Mouse (Mus musculus) ovary, postnatal 10 days (tissue): Measurements from ENCODE around the gene Rhbdd3.

Experiments
- DNase-seq: peaks from one replicate; pipeline ENCODE4 v3.0.0; 2022; ENCODE audit warnings: low spot score

The Rhbdd3 gene

DNA sequence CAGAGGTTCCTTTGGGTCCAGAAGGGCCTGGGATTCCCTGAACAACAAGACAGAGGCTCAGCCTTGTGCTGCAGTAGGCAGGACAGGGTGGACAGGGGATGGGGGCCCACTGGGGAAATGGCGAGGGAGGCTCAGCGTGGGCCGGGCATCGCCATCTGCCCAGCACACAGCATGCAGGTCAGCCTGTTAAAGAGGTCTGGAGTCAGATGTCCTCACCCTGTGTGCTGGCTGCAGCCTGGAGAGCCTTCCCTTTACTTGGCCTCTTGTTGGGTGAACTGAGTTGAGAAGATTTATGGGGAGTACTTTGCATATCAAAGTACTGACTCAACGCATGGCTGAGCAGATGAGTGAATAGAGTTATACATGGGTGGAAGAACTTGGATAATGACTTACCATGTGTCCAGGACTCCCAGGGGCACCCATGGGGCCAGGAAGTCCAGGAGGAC, 30.3 kb downstream of the Rhbdd3 start:
- no peak for DNase-seq

DNA sequence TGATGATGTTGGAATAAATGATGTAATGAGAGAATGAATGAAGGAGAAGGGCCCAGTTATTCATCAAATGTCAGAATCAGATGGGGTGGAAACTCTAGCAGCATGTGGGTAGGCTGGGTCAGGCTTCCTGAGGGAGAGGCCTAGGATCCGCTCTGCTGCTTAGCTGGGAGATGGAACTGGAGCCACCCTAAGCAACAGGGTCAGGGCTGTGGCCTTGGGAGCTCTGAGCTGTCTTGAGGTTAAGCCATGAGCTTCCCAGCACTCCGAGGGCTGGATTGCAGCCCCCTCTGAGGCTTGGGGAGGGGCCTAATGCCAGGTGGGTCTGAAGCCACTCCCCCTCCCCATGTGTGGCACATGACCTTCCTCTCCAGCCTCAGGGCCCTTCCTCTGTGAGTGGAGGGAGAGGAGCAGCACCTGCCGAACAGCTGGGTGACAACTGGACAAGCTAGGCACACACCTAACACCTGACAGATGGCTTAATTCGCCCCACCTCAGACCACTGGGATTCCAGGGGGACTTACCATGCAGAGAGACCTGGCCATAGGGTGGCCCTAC, 31.5 kb downstream of the Rhbdd3 start:
- no peak for DNase-seq

DNA sequence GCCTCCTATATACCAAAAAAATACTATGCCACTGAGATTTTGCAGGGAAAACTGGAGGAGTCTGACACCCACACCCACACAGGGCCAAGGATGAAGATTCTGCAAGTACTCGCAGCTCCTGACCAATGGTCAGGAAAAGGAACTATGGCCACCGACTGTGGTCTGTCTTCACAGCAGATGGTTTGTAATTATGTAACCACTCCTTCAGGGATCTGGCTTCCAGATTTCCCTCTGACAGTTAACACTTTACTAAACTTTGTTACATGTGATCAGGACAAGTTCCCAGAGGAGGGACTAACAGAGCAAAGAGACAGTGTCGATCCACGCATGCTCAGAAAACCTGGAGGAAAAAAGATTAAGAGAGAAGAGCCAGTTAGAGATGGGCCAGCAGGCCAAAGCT, 34.0 kb downstream of the Rhbdd3 start:
- DNase-seq: no peak

DNA sequence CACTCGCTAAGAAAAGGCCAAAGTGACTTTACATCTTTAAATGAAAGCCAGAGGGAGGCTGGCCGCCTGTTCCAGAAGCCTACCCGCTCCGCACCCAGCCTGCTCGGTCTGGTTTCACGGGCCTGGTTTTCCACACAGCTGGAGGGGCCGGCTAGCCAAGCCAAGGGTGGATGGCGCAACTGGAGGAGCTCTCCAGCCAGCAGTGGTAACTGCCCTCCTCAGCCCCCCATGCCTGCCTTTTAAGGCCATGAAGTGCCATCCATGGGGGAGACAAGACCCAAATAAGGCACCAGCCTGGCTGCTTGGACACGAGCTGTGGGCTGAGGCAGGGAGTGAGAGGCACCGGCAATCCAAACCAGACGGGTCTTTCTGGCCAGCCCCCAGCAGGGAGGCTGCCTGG, 37.2 kb downstream of the Rhbdd3 start:
- no peak for DNase-seq

DNA sequence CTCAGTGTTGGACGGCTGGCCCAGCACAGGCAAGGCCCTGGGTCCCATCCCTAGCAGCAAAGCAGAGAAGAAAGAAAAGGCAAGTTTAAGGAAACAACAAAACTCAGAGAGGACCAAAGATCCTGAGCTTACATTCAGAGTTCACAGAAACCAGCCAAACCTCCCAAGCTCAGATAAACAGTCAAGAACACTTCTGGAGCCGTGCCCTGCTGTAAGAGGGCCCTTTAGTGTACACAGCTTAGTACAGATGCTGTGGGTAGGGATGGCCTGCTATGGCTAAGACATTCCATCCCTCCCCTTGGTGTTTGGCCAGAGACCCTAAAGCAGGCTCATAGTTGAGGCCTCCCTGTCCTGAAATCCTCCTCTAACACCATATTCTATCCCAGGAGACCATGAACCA, 39.9 kb downstream of the Rhbdd3 start:
- DNase-seq: no peak

DNA sequence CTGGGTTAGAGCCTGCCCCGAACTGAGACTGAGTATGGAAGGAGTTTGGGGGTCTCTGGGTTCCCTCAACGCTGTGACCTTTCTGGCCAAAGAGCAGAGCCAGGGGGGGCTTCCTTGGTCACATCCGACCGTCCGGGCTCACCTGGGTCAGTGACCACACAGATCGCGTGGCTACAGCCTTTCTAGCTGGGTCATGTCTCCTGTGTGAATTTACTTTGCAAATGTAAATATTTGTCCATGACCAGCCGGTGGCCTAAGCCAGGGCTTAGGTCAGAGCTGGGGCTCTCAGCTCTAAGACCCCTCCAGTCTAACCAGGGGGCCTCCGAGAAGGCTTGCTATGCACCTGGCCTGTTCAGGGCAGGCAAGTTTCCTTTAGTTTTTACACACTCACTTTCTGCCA, 40.6 kb downstream of the Rhbdd3 start:
- no peak for DNase-seq

DNA sequence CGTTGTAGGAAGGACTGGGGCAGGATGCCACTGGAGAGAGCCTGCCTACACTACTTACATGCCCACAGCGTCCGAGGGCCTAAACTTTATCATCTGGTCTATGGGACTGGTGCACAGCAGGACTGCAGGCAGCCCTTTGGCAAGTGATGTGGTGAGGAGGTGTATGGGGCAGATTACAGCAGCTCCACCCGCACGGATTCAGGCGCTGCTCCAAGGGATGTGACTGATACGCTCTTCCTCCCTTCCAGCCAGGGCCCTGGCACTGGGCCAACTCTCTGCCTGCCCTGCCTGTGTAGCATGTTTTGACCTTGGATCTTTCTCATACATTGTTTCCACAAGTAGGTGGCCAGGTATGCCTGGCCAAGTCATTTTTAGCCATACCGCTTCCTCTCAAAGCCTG, 41.9 kb downstream of the Rhbdd3 start:
- no peak for DNase-seq

DNA sequence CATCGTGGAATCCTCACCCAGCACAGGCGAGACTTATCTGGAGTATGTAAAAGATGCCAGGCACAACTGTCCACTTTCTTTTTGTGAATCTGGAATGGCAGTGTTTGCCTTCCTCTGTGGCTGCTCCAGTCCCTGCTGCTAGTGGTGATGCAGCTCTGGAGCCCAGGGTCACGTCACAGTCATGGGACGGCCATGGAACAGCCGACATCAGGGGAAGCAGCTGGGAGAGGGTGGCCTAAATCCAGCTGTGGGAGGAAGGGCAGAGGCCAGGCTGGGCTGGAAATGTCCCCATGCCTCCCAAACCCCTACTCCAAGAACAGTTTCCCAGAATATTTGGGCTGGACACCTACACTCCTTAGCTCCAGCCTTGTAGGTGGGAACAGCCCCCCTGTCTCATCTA, 42.5 kb downstream of the Rhbdd3 start:
- DNase-seq: no peak

DNA sequence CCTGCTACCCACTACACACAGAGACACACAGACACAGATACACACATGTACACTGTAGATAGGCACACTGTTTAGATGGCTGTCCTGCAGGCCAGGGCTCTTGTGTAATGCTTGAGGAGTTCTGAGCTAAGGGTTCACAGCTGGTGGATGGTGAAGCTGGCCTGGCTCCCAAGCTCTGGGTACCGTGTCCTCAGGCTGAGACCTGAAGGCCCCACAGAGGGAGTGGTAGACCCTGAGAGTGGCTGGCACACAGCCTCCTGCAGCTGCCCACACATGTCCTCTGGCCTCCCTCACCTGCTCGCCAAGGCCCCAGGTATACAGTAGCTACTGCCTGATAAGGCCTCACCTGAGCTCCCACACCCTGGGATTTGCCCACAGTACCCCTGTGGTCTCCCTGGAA, 43.2 kb downstream of the Rhbdd3 start:
- DNase-seq: no peak

DNA sequence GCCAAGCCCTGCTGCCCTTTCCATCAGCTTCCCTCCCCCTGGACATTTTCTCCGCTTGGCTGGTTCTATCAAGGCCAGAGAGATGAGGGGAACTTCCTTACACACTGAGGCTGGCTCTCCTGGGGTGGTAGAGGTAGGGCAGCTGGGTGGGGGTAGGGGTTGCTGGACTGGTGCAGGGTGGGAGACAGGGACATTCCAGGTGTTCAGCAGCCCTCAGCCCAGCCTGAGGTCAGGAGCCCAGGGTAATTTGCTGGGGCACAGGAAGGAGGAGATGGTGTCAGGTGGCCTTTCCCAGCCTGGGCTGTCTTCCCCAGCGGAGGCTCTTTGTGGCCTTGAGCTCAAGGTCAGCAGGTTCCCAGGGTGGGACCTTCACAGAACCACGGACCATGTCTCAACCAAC, 46.9 kb downstream of the Rhbdd3 start:
- DNase-seq: no peak

DNA sequence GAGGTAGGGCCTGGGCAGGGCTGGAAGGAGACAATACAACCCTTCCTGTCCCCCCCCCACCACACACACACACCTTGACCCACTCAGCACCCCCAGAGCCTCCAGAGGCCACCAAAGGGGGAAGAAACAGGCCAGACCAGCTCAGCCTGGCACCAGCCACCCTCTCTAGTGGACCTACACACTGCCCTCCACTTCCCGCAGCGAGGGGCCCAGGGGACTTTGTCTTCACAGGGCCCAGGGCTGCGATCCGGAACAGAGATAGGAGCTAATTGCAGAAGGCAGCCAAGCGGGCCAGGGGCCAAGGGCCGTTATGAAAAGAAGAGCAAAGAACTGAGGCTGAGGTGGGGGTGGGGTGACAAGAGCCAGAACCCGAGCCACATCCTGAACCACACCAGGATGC, 50.5 kb downstream of the Rhbdd3 start:
- DNase-seq: no peak

DNA sequence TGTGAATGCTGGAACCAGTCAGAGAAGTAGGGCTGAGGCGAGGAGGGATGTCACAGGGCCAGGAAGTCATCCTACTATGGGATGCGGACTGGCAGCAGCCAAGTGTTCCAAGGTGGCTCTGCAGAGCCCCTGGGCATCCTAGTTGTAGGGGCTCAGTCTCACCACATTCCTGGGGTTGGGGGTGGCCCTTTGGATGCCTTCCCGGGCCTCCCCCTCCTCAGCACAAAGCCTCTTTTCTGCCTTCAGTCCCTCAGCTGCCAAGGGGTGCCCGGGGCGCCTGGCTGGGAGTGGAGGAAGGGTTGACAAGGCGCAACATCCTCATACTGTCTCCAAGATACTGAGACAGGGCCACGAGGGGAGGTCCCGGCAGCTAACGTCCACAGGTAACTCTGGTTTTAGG, 51.2 kb downstream of the Rhbdd3 start:
- DNase-seq: no peak

DNA sequence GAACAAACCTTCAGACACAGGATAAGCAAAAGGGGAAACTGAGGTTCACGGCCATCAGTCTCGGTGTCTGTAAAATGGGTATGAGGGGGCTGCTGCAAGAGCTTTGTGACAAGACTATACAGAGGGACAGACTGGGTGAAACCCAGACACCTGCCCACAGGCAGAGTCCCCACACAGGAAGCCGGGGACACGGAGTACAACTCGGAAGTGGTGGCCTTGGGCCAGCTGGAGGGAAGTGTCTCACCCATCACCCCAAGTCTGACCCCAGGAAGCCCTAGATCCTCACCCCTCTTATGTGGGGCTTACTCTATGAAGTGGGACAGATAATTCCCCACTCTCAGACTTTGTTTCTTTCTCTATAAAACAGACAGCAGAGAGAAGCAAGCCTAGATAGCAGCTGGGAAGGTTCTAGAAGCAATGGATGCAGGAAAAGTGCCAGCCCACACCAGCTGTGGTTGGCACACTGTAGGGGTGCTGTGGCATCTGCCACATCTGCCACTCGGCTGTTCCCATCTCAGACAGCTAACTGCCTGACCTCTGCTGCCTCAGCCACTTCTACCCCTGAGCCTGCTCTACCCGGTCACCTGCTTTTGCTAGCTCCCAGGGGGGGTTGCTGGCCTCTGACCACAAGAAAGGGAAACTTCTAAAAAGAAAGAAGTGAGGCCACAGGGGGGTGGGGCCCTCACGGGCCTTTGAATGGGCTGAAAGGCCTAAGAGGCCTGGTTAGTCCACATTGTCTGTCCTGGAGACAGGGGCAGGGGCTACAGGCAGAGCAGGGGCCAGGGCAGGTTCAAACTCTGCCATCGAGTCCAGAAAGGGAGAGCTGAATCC, 51.9 kb downstream of the Rhbdd3 start:
- no peak for DNase-seq

DNA sequence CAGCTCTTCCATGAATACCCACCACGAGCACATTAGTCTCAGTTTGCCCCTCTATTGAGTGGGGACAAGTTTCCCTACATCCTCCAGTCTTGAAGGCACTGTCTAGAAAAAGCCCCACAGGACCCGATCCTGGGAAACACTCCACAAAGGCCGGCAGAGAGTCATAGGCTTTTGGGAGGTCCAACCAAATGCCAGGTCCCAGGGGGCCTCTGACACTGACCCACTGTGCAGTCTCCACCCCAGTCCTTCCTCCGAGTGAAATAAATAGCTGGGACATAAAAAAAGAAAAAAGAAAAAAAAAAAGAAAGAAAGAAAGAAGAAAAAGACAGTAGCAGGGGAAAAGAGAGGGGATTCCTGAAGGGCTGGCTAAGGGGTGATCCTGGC, 52.5 kb downstream of the Rhbdd3 start:
- no peak for DNase-seq

DNA sequence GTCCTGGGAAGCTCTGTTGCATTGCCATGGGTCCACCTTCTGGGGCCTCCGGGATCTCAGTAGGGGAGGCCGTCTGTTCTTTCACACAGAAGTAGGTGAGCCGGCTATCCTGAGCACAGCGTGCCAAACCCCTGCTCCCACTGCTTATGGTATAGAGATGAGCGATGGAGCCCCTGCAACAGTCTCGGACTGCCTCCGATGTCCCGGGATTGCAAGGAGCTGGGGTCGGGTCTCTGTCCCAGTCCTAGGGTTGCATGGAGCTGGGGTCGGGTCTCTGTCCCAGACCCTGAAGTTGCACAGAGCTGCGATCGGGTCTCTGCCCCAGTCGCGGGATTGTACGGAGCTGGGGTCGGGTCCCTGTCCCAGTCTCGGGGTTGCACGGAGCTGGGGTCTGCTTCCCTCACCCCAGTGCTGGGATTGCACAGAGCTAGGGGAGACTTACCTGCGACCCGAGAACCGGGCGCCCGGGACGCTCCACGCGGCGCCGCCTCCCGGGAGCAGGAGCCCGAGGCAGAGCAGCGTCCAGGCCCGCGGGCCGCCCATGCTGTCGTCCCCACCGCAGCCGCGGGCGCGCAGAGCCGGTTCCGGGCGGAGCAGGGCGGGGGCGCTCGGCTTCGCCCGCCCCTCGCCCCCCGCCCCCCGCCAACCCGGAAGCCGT, 53.1 kb downstream of the Rhbdd3 start, which contains the start of gene Emid1:
Gene Emid1, minus strand, starts transcription at position 578 of the 658 bp plus-strand sequence.
- no peak for DNase-seq

DNA sequence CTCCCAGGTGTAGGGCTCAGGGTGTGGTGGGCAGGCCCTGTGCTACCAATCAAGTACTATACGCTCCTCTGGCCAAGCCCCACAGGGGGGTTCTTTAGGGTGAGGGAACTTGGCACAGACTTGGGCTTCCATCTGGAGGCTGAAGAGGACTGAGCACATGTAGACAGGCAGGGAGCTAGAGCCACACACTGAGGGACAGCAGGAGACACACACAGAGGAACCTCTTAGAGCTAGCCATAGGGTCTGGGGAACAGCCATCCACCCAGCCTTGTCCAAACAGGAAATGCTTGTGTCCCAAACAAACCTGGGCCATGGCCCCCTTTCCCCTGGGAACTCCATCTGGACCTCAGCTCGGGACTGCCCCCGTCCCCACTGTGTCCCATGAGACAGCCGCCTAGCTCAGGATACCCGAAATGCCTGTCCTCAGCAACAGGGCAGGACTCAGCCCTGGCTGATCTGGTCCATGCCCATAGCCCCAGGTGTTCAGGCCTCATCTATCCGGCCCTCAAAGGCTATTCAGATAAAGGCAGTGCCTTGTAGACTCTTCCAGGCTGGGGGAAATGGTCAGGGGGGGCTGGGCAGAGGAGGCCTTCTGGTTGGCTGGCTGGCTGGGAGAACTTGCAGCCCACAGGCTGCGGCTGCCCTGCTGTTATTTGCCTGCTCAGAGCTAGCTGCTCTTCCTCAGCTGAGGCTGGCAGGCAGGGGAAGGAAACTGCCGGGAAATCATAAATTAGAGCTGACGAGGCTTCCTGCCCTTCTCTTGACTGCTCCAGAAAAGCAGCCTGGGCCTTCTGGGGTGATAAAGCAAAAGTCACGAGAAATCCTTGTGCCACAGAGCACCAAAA, 56.5 kb downstream of the Rhbdd3 start:
- no peak for DNase-seq
